Mouse (Mus musculus) gastrocnemius, postnatal 36 days (tissue): ENCODE measurements around the gene Tiparp. TPM values are rescaled to one million over a fixed set of nuclear protein-coding genes. Genes with fewer than 3 reads are reported as not detected.

Experiments
- DNase-seq, 2 experiments: peaks; one replicate each; pipeline ENCODE4 v3.0.0; 2022
- intact Hi-C: fragments of 180-260 bp; cut with DNase I; formaldehyde crosslinking; loops from one replicate; pipeline ENCODE4 v1.15.1; 2025
- total RNA-seq, 2 experiments: library from RNA; stranded (reverse); gene quantifications; 2 replicates each; pipeline ENCODE4 v1.2.3; 2021

Gene Tiparp
- total RNA-seq, 2 experiments from 2014 or later, result 9.3 to 13.2 TPM

DNA sequence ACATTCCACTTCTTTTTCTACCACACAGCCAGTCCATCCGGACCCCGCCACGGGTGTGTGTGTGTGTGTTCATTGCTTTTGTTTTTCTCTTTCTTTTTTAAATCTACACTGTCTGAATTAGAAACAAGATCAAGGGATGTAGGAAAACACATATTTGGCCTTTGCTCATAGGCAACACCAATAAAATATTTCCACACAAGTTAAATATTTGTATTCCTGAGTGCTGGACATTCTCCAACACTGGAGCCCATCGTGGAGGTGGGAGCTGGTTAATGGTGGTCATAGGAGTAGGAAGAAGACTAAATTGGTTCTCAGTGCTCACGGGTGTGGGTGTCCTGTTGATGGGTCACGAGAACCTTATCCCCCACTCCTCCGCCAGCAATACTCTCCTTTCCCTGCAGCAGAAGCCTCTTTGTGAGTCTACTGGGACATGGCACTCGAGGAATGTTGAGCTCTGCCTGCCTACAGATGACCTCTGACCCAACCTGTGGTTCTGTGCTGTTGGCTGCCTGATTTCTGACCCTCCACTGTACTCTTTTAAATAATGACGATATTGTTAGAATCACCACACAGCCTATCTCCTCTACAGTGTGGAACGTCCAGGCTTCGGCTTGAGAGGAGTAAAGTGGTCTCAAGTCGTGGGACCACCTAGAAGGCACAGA is 51.2 kb downstream of the Tiparp start:
- DNase-seq, result no peak
- intact Hi-C loops, result no loop called here

- DNase-seq, result no peak
- intact Hi-C loops, result no loop called here
Measured at GRCm38 (mm10) chr3:65581596-65581995, 53.4 kb downstream of the Tiparp start.

- intact Hi-C loops, result no loop called here
- DNase-seq, result no peak
Measured at GRCm38 (mm10) chr3:65584329-65584728, 56.1 kb downstream of the Tiparp start.

- no peak for DNase-seq
- intact Hi-C loops, result no loop called here
Measured at GRCm38 (mm10) chr3:65585291-65585690, 57.1 kb downstream of the Tiparp start.

DNA sequence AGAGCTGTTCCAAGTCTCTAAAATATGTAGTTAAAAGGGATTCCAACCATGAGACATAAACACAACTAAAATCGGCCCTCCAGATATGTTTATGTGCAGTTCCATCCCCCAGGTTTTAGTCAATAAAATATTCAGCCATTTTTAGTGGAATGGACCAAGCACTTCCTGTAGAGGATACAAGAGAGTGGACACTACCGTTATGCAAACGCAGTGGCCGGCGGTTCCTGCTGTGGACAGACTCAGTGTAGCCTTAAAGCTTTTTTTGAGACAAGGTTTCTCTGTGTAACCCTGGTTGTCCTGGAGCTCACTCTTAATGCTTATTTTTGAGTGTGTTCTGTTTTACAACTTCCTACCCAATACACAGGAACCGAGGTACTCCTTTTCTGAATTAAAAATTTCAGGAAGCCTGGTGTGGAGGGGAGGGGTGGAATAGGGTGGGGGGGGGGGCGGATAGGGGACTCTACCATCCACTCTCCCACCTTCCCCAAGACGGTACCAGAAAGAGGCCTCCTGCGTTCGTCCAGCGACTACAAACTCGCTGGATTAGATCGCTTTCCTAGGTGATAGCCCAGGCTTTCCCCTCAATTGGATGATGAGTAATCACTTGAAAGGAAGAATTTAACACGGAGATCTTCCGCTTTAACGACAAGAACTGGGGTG is 57.7 kb downstream of the Tiparp start:
- intact Hi-C loops, result no loop called here
- no peak for DNase-seq

DNA sequence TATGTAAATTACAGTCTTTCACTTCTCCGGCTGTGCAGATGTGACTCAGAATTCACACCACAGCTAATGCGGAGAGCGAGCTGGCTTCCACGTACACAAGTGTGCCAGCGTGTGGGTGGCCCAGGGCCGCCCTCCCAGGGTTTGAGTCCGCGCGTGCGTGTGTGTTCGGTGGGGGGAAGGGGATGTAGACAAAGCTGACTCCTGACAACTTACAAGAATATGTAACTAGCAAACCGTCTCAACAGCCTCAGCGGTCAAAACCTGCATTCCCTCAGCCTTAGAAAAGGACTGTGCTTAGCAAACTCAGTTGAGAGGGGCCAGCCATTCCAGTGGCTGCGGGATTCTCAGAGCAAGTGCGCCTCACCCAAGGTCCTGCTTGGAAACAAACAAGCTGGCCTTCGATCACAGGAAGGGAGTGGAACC is 58.3 kb downstream of the Tiparp start:
- intact Hi-C loops, result no loop called here
- DNase-seq, result no peak

GRCm38 (mm10) chr3:65586966-65587365 is 58.8 kb downstream of the Tiparp start:
- intact Hi-C loops, result no loop called here
- no peak for DNase-seq

- DNase-seq, result no peak
- intact Hi-C loops, result no loop called here
Measured at GRCm38 (mm10) chr3:65588424-65588823, 60.2 kb downstream of the Tiparp start.

- DNase-seq, result no peak
- intact Hi-C loops, result no loop called here
Measured at GRCm38 (mm10) chr3:65592850-65593249, 64.6 kb downstream of the Tiparp start.

DNA sequence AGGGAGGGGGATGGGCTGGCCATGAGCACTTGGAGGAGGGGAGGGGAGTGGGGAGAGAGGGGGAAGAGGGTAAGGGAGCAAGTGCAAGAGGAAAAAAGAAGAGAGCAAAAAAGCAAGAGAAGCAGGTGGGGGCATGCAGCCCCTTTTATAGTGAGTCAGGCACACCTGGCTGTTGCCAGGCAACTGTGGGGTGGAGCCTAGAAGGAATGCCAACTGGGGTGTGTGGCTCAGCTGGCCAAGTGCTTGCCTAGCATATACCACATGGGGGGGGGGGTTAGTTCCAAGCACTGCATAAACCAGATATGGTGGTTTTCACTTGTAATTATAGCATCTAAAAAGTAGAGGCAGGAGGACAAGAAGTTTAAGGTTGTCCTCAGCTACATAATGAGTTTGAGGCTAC is 66.3 kb downstream of the Tiparp start:
- no peak for DNase-seq
- intact Hi-C loops, result no loop called here

DNA sequence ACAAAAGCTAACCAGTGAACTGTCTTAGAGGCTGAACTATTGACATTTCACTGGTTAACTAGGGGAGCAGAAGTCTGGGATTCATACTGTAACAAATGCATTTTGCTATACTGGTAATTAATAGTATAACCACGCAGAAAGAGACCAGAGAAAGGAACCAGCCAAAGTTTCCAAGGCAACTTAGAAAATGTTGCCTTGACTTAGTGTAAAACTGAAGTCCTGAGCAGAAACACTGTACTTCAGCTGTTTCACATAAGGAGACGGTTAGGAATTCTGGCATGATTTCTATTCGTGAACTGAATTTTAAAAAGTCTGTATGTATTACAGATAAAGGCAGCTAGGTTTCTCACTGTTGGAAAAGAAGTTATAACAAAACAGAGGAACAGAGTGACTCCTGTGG is 67.0 kb downstream of the Tiparp start:
- intact Hi-C loops, result no loop called here
- DNase-seq, result no peak

- intact Hi-C loops, result no loop called here
- DNase-seq, result no peak
Measured at GRCm38 (mm10) chr3:65598071-65598830, 70.0 kb downstream of the Tiparp start.

DNA sequence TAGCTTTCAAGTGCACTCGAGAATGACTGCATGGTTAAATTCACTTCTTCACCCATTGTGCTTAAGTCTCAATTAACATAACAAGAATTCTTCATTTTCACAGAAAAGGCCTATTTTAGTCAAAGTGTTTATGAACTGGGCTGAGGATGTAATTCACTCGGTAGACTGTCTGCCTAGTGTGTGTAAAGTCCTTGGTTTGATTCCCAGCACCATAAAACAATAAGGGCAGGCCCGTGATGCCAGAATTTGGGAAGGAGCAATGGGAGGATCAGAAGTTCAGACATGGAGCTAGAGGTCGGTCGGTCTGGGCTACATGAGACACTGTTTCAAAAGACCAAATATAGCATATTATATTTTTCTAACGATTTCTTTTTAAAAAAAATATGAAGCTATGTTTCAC is 70.9 kb downstream of the Tiparp start:
- intact Hi-C loops, result no loop called here
- DNase-seq, result no peak

- intact Hi-C loops, result no loop called here
- DNase-seq, result no peak
Measured at GRCm38 (mm10) chr3:65601291-65602050, 73.3 kb downstream of the Tiparp start.

GRCm38 (mm10) chr3:65603392-65604055 is 75.3 kb downstream of the Tiparp start:
- DNase-seq, result no peak
- intact Hi-C loops, result no loop called here

Other genes with a start within 250 kb of the Tiparp start
- gene Ssr3, start 135.8 kb upstream of the Tiparp start, total RNA-seq, result 100 to 1,000 TPM; 125 to 145 TPM
- gene Lekr1, start 137.8 kb downstream of the Tiparp start, total RNA-seq, result under 1 TPM; 0.35 to 0.48 TPM